Mouse (Mus musculus) hindbrain, embryonic 11.5 days (tissue): ENCODE measurements around the gene Bdkrb2. TPM values are rescaled to one million over a fixed set of nuclear protein-coding genes. Genes with fewer than 3 reads are reported as not detected.

ENCODE experiments used
- ATAC-seq: fragments of 200-750 bp; cut with Nextera tagmentation; 2 replicates; pipeline ENCODE4 v1.8.0; 2017; ENCODE audit warnings: mild to moderate bottlenecking, moderate TSS enrichment, moderate library complexity; ENCODE audit not compliant: low FRiP score
- DNase-seq: peaks from one replicate; pipeline ENCODE4 v3.0.0-alpha.2; 2015; ENCODE audit warnings: low spot score
- H3K27ac ChIP-seq: fragments of 300-500 bp; sonication (generic); 2 replicates; pipeline ENCODE4 v1.5.1; 2014; ENCODE audit warnings: mild to moderate bottlenecking, low read depth, low read length
- H3K27me3 ChIP-seq: fragments of 300-500 bp; sonication (generic); 2 replicates; pipeline ENCODE4 v1.6.1; 2014; ENCODE audit warnings: mild to moderate bottlenecking, low read length, moderate library complexity, mixed read lengths; ENCODE audit not compliant: control insufficient read depth, insufficient read depth
- H3K36me3 ChIP-seq: fragments of 300-500 bp; sonication (generic); 2 replicates; pipeline ENCODE4 v1.6.1; 2014; ENCODE audit warnings: mild to moderate bottlenecking, low read length, moderate library complexity, mixed read lengths; ENCODE audit not compliant: control insufficient read depth, insufficient read depth
- H3K4me1 ChIP-seq: fragments of 300-500 bp; sonication (generic); replicated peaks from 2 replicates; pipeline ENCODE4 v1.6.1; 2014; ENCODE audit warnings: low read length, mixed read lengths; ENCODE audit not compliant: control insufficient read depth, insufficient read depth
- H3K4me2 ChIP-seq: fragments of 300-500 bp; sonication (generic); replicated peaks from 2 replicates; pipeline ENCODE4 v1.6.1; 2014; ENCODE audit warnings: mild to moderate bottlenecking, low read depth, low read length
- H3K4me3 ChIP-seq: fragments of 300-500 bp; sonication (generic); 2 replicates; pipeline ENCODE4 v1.5.1; 2014; ENCODE audit warnings: low read depth, low read length
- H3K9ac ChIP-seq: fragments of 300-500 bp; sonication (generic); 2 replicates; pipeline ENCODE4 v1.6.1; 2014; ENCODE audit warnings: low read depth, low read length
- H3K9me3 ChIP-seq: fragments of 300-500 bp; sonication (generic); 2 replicates; pipeline ENCODE4 v1.6.1; 2016; ENCODE audit warnings: low read length; ENCODE audit not compliant: control insufficient read depth
- WGBS: fragments of 180-500 bp; shearing (Covaris S2); extraction: QIAGEN DNeasy Blood & Tissue Kit; methylation state at CpG from one replicate; pipeline ENCODE4 v1.1.7; 2014; 5-methylcytosine and 5-hydroxymethylcytosine counted together
- polyA plus RNA-seq: library from polyadenylated mRNA; unstranded; fragments of >200 nt; fragmentation: Nextera tagmentation; extraction: Ambion mirVana; gene quantifications from 2 replicates; pipeline ENCODE4 v1.2.1, GENCODE M21; 2014

Bdkrb2 gene
- polyA plus RNA-seq, 1 experiment from 2014 or later = 0.12 TPM

- no peaks in the 10 kb centered on the region for H3K9me3 ChIP-seq
- no peak overlapping the region for H3K4me2 ChIP-seq
- H3K4me3 ChIP-seq = no peak overlapping the region
- H3K27ac ChIP-seq = no peak overlapping the region
- H3K4me1 ChIP-seq = no peaks in the 10 kb centered on the region
- WGBS = 92% methylated on average over 13 of the region's 13 CpGs
- ATAC-seq (no peak), DNase-seq (no peak)
- H3K9ac ChIP-seq = no peak overlapping the region
- 0 out of 2 replicates have a peak, but pooled peaks cover 6% of the 10 kb centered on the region for H3K36me3 ChIP-seq
- no peaks in the 10 kb centered on the region for H3K27me3 ChIP-seq
Observed at GRCm38 (mm10) chr12:105634374-105635067, 71.5 kb downstream of the Bdkrb2 start.

- no peak overlapping the region for H3K4me3 ChIP-seq
- H3K9me3 ChIP-seq = no peaks in the 10 kb centered on the region
- H3K4me1 ChIP-seq = no peaks in the 10 kb centered on the region
- H3K4me2 ChIP-seq = no peak overlapping the region
- H3K9ac ChIP-seq = no peak overlapping the region
- H3K27me3 ChIP-seq = no peaks in the 10 kb centered on the region
- H3K27ac ChIP-seq = no peak overlapping the region
- H3K36me3 ChIP-seq = 0 out of 2 replicates have a peak, but pooled peaks cover 6% of the 10 kb centered on the region
- DNase-seq (no peak), ATAC-seq (no peak)
- 95% methylated on average over 9 of the region's 9 CpGs for WGBS
Observed at GRCm38 (mm10) chr12:105636551-105636950, 73.5 kb downstream of the Bdkrb2 start.

GRCm38 (mm10) chr12:105637554-105637953 lies 74.5 kb downstream of the Bdkrb2 start:
- DNase-seq (peak; percentile 14), ATAC-seq (no peak)
- WGBS = 71% methylated on average over 4 of the region's 4 CpGs
- Histone ChIP-seq H3K27me3 (no peaks in the 10 kb centered on the region), H3K4me1 (no peaks in the 10 kb centered on the region), H3K4me3 (no peak overlapping the region), H3K9ac (no peak overlapping the region), H3K4me2 (no peak overlapping the region), H3K36me3 (0 out of 2 replicates have a peak, but pooled peaks cover 7% of the 10 kb centered on the region), H3K9me3 (no peaks in the 10 kb centered on the region), H3K27ac (no peak overlapping the region)

GRCm38 (mm10) chr12:105642770-105643321 lies 79.8 kb downstream of the Bdkrb2 start:
- Histone ChIP-seq H3K27ac (no peak overlapping the region), H3K9me3 (no peaks in the 10 kb centered on the region), H3K4me1 (no peaks in the 10 kb centered on the region), H3K9ac (no peak overlapping the region), H3K4me2 (no peak overlapping the region), H3K36me3 (0 out of 2 replicates have a peak, but pooled peaks cover 7% of the 10 kb centered on the region), H3K27me3 (no peaks in the 10 kb centered on the region), H3K4me3 (no peak overlapping the region)
- 94% methylated on average over 11 of the region's 11 CpGs for WGBS
- ATAC-seq (no peak), DNase-seq (no peak)

Other genes starting within 250 kb of the Bdkrb2 start
- 1.2 and 1.3 TPM in 2 replicates for gene Tunar, start 229.4 kb upstream of the Bdkrb2 start, polyA plus RNA-seq
- 9.1 and 13.4 TPM in 2 replicates for gene D430019H16Rik, start 109.4 kb upstream of the Bdkrb2 start, polyA plus RNA-seq
- gene Bdkrb1, start 39.9 kb downstream of the Bdkrb2 start, polyA plus RNA-seq = not detected in 2 replicates
- gene Gskip, start 121.6 kb downstream of the Bdkrb2 start, polyA plus RNA-seq = 38.3 and 41.6 TPM in 2 replicates
- 16.1 TPM in 2 replicates for gene Atg2b, start 122.0 kb downstream of the Bdkrb2 start, polyA plus RNA-seq
- 1.1 and 1.8 TPM in 2 replicates for gene Ak7, start 142.8 kb downstream of the Bdkrb2 start, polyA plus RNA-seq
- 251 and 257 TPM in 2 replicates for gene Papola, start 221.5 kb downstream of the Bdkrb2 start, polyA plus RNA-seq